Mouse (Mus musculus): ENCODE results near the gene Uchl4.
A peak's percentile ranks its signal among the peaks of the same experiment; 100 is the strongest.
"Not testable (repeated sequence)": the region's sequence is repeated elsewhere in the genome, so short reads cannot be mapped to it uniquely, and the experiment has no call there.

Uchl4 gene

DNA sequence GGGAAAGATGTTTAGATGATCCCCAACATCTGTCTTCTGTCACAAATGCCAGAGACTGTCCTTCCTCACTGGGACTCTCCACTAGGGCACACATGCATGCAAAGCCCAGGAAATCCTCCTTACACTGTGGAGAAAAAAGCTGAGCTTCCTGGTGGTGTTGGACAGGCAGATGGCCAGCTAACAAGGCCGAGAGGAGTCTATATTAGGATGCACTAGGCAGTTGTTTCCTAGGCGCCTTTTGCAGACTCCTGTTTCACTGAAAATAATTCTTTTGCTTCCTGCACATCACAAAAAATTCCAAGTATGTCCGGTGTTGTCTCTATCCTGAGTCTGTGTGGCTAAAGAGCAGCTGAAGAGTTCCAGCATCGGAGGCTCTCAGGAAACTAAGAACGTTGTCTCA is 3.8 kb upstream of the Uchl4 start:
- no peak for DNase-seq (ENCODE audit: low read depth in 1 of 2, low spot score in 2 of 2)

DNA sequence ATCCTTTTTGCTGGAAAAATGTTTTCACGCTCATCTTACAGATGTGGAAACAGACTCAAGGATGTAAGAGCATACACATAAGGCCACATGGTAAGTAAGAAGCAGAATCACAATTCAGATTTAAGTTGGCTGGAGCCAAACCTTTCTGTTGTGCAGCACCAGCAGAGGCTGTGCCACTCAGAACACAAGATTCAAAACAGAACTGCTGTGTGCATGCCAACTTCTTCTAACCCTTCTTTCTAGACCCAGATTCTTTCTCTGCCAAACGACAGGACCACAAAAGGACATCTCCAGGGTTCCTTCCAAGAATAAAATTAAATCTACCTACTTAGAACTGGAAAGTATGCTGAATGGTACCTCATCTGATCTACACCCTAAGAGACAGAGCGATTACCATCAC is 3.3 kb upstream of the Uchl4 start:
- no peak for DNase-seq (ENCODE audit: low read depth in 1 of 2, low spot score in 2 of 2)

DNA sequence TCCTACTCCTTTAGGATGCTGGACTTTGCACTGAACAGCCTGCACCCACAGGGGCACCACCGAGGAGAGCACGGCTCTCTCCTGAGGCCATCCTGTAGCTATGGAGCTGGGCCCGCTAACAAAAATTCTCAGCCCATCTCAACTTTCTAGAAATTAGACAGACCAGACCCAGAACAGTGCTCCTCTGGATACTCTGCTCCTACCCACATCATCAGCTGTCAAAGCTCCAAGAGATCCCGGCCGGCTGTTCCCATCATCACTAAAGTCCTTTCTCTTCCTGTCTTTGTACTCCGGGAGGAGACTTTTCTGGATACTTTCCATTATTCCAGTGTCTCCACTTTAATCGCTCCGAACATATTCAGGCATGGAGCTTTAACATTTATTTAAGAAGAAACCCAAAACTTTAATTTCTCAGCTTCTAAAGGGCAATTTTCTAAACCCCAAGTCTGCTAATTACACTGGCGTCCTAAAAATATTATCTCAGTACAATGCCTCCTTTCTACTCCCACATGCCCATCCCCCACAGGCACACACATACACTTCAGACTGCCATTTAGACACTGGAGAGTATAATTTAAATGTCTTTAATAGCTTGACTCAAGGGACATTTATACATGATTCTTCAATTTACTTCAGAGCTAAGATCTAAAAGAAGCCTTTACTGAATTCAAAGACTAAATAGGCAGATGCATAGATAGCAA is 2.6 kb upstream of the Uchl4 start:
- DNase-seq (ENCODE audit: low read depth in 1 of 2, low spot score in 2 of 2): no peak

DNA sequence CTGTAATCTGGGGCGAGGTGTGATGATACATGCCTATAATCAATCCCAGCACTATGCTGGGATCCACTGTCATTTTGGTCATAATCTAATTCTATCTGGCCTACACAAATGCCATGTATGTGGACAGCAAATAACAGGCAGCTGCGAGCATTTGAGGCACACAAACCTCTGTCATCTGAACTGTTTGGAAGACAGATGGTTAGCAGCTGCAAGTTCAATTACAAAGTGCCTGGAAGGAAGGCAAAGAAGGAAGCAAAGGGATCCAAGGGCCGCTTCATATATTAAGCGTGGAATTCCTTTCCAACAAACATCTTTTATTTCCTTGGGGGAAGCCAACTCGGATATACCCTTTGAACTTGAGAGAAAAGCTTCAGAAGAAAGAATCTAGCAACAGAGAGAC is 1.3 kb upstream of the Uchl4 start:
- DNase-seq (ENCODE audit: low read depth in 1 of 2, low spot score in 2 of 2): no peak

DNA sequence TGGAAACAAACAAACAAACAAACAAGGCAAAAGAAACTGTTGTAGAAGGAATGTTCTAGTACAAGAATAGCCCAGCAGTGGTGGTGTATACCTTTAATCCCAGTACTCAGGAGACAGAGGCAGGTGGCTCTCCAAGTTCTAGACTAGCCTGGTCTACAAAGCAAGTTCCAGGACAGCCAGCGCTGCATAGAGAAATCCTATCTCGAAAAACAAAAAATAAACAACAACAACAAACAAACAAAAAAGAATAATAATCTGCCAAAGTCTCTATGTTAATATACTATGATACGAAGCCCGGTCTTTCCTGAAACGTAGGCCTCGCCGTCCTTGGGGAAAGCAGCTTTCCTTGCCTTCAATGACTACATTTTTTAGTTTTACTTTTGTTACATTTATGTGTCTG is 1.1 kb downstream of the Uchl4 start:
- DNase-seq (ENCODE audit: low read depth in 1 of 2, low spot score in 2 of 2): no peak

DNA sequence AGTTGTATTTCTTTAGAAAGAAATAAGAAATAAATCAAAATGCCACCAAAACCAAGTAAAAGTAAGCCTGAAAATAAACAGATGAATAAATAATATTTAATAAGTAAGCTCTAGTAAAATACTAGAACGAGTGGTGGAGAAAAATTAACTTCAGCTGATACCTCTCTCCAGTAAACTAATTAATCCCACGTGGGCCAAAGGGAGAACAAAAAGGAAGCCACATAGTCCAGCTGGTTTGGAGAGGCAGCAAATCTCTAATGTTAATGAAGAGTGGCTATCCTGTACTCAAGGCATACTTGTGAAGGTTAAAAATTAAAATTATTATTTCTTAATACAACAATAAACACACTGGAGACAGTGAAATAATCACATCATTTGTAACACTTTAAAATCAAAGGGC is 5.1 kb downstream of the Uchl4 start:
- DNase-seq (ENCODE audit: low read depth in 1 of 2, low spot score in 2 of 2): no peak

DNA sequence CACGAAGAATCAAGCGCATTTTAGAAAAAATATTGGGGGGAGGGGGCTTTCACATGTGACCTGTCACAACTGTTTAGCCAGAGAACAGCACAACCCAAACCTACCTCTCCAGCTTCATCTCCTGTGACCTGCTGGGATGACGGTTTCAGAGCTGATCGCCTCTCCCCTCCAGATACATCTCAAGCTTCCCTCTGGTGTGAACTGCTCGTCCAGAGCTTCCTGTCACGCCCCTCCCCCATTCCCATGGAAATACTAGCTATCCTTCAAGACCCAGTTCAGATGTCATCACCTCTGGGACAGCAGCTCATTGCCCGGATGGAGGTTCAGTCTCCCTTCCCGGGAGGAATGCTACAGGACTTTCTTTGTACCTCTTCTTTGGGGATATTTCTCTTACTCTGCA is 5.7 kb downstream of the Uchl4 start:
- no peak for DNase-seq (ENCODE audit: low read depth in 1 of 2, low spot score in 2 of 2)

DNA sequence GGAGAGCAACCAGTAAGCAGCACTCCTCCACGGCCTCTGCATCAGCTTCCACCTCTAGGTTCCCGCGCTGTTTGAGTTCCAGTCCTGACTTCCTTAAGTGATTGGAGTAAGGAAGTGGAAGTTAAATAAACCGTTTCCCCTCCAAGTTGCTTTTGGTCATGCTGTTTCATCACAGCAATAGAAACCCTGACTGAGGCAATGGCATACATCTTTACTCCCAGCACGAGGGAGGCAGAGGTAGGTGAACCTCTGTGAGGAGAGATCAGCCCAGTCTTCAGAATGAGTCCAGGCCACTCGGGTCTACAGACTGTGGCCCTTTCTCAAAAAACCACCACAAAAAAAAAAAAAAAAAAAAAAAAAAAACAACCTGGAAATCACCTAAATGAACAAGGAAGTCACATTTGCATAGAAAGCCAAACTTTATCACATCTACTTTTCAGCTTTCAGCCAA is 7.4 kb downstream of the Uchl4 start:
- peak; percentile 36 to 37 for DNase-seq (ENCODE audit: low read depth in 1 of 2, low spot score in 2 of 2)

DNA sequence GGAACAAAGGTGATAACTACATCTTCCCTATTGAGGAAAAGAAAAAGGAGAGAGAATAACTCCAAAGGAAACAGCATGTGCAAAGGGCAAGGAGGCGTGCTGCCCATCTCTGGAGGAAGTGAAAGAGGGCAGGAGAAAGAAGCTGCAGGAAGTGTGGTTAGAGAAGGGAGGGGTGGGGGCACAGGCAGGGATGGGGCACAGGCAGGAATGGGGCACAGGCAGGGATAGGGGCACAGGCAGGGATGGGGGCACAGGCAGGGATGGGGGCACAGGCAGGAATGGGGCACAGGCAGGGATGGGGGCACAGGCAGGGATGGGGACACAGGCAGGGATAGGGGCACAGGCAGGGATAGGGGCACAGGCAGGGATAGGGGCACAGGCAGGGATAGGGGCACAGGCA is 14.4 kb downstream of the Uchl4 start:
- no peak for DNase-seq (ENCODE audit: low read depth in 1 of 2, low spot score in 2 of 2)

DNA sequence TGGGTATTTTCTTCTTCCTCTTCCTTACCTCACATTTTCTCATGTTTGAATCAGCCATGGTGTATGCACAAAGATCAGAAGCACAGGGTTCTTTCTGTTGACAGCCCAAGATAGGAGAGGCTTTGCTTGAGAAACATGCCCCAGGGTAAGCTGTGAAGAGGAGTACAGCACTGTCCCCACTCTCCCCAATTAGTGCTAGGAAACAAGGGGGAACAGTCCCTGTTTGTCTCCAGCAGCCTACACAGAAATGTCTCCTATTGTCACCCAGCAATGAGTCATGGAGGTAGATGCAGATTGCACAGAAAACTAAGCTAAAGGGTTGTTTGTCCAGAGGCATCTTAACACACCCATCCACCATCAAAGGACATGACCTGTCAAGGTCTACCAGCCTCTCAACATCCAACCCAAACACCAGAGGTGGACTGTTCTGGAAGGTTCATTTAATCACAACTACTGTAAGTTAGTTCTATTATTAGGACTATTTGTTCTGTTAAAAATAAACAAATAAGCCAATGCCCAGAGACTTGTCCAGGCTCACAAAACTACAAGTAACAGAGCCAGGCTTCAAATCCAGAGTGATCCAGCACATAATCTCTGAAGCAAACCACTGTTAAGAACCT is 15.2 kb downstream of the Uchl4 start:
- no peak for DNase-seq (ENCODE audit: low read depth in 1 of 2, low spot score in 2 of 2)

DNA sequence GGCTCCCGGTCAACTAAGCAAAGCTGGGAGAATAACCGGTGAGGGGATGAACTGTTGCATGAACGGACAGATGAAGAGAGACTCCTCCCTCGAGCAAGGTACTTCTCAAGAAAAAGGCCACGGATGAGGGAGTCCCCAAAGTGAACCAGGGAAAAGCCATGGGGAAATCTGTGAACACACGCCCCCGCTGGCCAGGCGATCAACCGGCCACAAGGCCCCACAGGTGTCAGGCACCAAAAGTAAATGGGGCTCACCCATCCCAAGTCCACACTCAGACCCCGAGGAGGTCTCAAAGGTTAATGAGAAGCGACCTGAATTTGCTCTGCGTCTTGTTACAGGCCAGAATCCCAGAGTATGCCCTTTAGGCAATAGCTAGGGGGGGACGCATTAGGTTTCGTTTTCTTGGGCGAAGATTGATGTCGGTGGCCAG is 17.6 kb downstream of the Uchl4 start:
- no peak for DNase-seq (ENCODE audit: low read depth in 1 of 2, low spot score in 2 of 2)

DNA sequence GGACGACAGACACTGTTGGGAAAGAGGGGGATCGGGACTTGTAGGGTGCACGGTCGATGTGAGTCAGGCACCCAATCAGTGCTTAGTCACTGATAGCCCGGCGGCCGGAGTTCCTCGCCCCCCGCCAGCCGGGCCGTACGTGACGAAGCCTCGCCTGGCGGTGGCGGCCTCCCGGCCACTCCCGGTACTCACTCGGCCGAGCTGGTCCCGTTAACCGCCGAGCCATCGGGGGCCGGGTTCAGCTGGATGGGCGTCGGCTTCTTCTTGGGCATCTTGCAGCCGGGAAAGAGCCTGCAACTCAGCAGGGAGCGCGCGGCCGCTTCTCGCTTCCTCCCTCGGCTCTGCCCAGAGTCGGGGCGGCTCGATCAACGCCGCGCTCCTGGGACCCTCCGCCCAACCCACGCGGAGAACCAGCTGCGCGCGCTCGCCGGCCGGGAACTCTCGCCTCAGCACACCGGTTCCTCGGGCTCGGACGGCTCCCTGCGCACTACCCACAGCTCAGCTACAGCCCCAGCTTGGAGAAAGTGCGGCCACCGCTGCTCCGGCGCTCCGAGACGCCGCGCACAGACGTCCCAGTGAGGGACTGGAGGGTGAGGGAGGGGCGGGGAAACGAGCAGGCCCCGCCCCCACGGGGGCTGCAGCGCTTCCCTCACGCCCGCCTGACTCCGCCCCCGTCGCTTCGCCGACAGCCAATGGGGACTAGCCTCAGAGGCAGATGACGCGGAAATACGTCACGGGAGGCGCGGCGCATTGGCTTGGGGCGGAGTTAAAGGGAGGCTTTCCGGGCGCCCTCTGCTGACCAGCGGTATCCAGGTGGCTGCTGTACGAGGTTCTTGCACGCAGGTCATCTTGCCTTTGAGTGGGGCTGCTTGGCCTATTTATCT is 18.3 kb downstream of the Uchl4 start, which contains the start of gene Map2k1:
Gene Map2k1, minus strand, starts transcription at position 611 of the 884 bp plus-strand sequence.
- peak; percentile 98 to 100 for DNase-seq (ENCODE audit: low read depth in 1 of 2, low spot score in 2 of 2)

DNA sequence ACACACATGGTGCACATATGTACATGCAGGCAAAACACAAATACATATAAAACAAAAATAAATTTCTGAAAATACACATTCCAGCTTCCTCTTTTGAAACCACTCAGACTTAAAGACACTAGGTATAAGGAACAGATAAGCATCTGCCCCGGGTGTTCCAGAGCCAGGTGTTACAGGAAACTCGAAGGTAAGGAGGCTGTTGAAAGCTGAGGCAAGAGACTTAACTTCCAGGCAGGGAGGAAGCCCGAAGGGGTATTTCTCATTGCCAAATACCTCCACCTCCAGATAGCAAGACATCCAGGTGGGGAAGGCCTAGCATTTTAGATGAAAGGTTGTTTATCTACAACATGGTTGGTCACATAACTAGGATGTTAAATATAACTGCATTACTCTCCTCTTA is 20.4 kb downstream of the Uchl4 start:
- DNase-seq (ENCODE audit: low read depth in 1 of 2, low spot score in 2 of 2): no peak

DNA sequence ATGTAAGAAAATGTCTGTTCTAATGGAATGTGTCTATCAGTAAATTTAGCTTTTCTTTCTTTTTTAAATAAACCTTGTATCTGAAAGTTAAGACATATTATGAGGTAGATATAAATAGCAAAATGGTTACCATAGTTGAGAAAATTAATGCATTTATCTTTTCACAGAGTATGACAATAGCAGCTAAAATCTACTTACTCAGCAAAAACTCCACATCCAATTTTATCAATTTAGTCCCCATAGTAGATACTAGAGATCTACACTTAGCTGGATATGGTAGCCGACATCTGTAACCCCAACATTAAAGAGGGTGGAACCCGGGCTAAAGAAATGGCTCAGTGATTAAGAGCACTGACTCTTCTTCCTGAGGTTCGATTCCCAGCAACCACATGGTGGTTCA is 21.2 kb downstream of the Uchl4 start:
- DNase-seq (ENCODE audit: low read depth in 1 of 2, low spot score in 2 of 2): no peak

DNA sequence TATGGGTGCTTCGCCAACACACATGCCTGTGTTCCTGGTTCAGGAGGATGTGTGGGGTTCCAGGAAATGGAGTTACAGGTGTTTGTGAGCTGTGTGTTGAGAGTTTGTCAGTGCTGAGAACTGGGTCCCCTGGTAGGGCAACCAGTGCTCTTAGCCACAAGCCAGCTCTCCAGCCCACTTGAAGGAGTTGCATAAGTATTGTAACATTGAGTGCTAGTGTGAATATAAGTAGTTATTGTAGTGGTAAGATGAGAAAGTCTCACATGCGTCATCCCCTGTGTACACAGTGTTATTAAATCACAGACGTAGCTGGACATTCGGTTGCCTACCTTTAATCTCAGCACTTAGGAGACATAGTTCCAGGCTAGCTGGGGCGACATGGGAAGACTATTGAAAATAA is 24.9 kb downstream of the Uchl4 start:
- DNase-seq (ENCODE audit: low read depth in 1 of 2, low spot score in 2 of 2): no peak

DNA sequence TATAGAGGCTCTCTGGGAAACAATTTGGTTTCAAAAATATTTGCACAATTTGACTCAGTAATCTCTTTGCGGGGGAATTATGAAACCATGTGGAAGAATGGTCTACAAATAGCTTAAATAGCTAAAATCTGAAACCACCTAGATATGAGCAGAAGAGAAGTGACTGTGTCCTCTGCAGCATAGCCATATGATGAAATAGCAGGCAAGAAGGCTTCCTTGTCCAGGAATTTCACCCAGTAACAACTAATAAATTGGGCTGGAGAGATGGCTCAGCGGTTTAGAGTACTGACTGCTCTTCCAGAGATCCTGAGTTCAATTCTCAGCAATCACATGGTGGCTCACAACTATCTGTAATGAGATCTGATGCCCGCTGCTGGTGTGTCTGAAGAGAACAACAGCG is 26.0 kb downstream of the Uchl4 start:
- no peak for DNase-seq (ENCODE audit: low read depth in 1 of 2, low spot score in 2 of 2)

DNA sequence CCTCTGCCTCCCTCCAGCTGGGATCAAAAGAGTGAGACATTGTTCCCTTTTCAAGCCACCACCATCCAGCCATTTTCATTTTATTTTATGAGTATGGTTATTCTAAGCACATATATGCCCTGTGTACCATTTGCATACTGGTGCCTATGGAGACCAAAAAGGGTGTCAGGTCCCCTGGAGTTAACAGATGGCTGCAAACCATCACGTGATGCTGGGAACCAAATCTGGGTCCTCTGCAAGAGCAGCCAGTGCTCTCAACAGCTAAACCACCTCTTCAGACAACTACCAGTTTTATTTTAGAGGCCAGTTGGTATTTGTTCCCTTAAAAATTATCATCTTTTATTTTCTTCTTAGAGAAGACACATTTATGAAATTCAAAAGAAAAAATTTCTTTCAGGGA is 29.8 kb downstream of the Uchl4 start:
- DNase-seq (ENCODE audit: low read depth in 1 of 2, low spot score in 2 of 2): no peak

DNA sequence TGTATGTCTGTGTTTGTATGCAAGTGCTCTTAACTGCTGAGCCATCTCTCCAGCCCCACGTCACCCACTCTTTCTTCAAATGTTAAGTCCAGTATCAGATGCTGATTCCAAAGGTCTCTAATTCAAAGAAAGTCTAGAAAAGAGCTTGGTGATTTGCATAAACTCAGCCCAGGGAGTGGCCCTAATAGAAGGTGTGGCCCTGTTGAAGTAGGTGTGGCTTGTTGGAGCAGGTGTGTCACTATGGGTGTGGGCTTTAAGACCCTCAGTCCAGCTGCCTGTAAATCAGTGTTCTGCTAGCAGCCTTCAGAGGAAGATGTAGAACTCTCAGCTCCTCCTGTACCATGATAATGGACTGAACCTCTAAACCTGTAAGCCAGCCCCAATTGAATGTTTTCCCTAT is 32.2 kb downstream of the Uchl4 start:
- no peak for DNase-seq (ENCODE audit: low read depth in 1 of 2, low spot score in 2 of 2)

DNA sequence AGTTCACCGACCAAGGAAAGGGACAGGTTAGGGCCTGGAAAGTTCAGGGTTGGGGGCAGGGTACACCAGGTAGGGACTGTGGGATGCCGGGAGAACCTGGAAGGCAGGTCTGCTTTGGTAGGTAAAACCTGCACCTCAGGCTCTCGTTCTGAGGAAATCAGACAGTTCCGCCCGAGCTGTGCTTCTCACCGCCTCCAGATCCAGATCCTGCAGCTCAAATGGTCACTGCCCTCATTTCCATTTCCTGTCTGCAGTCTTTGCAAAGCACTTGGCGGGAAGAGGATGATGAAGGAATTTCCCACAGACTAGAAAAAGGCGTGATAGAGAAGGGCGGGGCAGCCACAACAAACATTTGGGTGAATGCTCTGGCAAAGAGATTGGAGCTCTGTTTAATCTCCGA is 33.2 kb downstream of the Uchl4 start:
- no peak for DNase-seq (ENCODE audit: low read depth in 1 of 2, low spot score in 2 of 2)

DNA sequence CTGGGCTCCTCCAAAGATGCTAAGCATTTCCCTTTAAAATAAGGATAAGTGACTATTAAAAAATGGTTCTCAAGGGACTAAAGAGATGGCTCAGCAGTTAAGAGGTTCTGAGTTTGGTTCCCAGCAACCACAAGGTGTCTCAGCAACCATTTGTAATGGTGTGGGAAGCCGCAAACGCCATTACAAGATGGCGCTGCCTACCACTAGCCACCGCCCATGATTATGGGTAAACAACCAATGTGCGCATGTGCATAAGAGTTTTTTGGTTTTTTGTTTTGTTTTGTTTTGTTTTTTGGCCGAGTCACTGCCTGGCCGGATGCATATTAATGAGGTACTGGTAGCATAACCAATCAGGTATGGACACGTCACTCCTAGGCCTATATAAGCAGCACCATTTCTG is 33.8 kb downstream of the Uchl4 start:
- DNase-seq (ENCODE audit: low read depth in 1 of 2, low spot score in 2 of 2): not testable (repeated sequence)

DNA sequence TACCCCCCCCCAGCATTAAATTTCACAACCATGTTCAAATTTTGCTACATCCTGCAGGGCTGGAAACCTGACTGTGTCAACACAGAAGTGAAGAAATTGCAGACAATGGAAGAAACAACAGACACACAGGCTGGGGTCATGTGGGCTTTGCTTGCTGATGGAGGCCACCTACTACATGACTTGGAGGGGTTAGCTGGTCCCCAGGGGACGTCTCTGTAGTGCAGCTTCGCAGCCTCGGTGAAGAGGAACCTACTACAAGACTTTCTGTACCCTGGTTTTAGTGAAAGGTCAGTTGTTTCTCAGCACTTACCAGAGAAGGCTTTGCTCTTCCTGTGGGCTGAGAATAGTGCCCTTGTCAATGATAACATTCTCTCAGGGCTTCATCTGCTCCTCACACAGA is 36.2 kb downstream of the Uchl4 start:
- DNase-seq (ENCODE audit: low read depth in 1 of 2, low spot score in 2 of 2): no peak

DNA sequence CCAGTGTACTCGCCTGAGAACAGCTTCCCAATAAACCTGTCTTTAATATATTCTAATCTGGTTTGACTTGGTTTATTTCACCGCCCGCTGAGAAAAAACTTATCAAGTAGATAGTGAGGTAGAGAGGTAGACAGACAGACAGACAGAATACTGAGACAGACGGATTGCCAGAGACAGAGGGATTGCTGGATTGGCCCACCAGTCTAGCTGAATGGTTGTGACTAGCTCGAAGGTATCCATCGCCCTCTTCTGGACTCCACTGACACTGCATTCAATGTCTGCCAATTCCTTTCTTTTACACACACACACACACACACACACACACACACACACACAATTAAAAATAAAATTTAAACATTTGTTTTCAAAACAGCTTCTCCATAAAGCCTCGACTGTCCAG is 37.6 kb downstream of the Uchl4 start:
- no peak for DNase-seq (ENCODE audit: low read depth in 1 of 2, low spot score in 2 of 2)

Measured in monocyte, adult 2 months (primary cell).